Mouse (Mus musculus) stomach, postnatal 0 days (tissue): Measurements from ENCODE around the gene Hddc2. TPM values are rescaled to one million over a fixed set of nuclear protein-coding genes. Genes with fewer than 3 reads are reported as not detected.
"Not testable (repeated sequence)": the region's sequence is repeated elsewhere in the genome, so short reads cannot be mapped to it uniquely, and the experiment has no call there.

Source experiments
- ATAC-seq: fragments of 200-750 bp; cut with Nextera tagmentation; 2 replicates; pipeline ENCODE4 v1.8.0; 2017; ENCODE audit not compliant: low FRiP score, low TSS enrichment
- DNase-seq: peaks from one replicate; pipeline ENCODE4 v3.0.0-alpha.2; 2016; ENCODE audit warnings: low spot score
- H3K27ac ChIP-seq: fragments of 300-500 bp; sonication (generic); replicated peaks from 2 replicates; pipeline ENCODE4 v1.5.1; 2014; ENCODE audit warnings: mild to moderate bottlenecking, control low read depth
- H3K27me3 ChIP-seq: fragments of 300-500 bp; sonication (generic); 2 replicates; pipeline ENCODE4 v1.6.1; 2014; ENCODE audit warnings: low read length; ENCODE audit not compliant: control insufficient read depth, insufficient read depth
- H3K36me3 ChIP-seq: fragments of 300-500 bp; sonication (generic); 2 replicates; pipeline ENCODE4 v1.6.1; 2014; ENCODE audit warnings: low read length, mixed read lengths; ENCODE audit not compliant: control insufficient read depth, insufficient read depth
- H3K4me1 ChIP-seq: fragments of 300-500 bp; sonication (generic); replicated peaks from 2 replicates; pipeline ENCODE4 v1.6.1; 2014; ENCODE audit warnings: antibody characterized with exemption; ENCODE audit not compliant: control insufficient read depth, insufficient read depth
- H3K4me2 ChIP-seq: fragments of 300-500 bp; sonication (generic); replicated peaks from 2 replicates; pipeline ENCODE4 v1.6.1; 2014; ENCODE audit warnings: low read depth, mild to moderate bottlenecking, control low read depth, moderate library complexity
- H3K4me3 ChIP-seq: fragments of 300-500 bp; sonication (generic); 2 replicates; pipeline ENCODE4 v1.5.1; 2014; ENCODE audit warnings: low read depth, low read length, control low read depth
- H3K9ac ChIP-seq: fragments of 300-500 bp; sonication (generic); 2 replicates; pipeline ENCODE4 v1.6.1; 2014; ENCODE audit warnings: mild to moderate bottlenecking, low read length, control low read depth, mixed read lengths
- H3K9me3 ChIP-seq: fragments of 300-500 bp; sonication (generic); 2 replicates; pipeline ENCODE4 v1.6.1; 2016; ENCODE audit warnings: low read length; ENCODE audit not compliant: control insufficient read depth
- CTCF ChIP-seq: IDR thresholded peaks from 2 replicates; pipeline ENCODE4 v1.5.1; 2016; ENCODE audit warnings: antibody characterized with exemption, low read depth, mild to moderate bottlenecking, moderate library complexity
- WGBS: fragments of 180-500 bp; shearing (Covaris S2); extraction: QIAGEN DNeasy Blood & Tissue Kit; methylation state at CpG from one replicate; pipeline ENCODE4 v1.1.7; 2014; 5-methylcytosine and 5-hydroxymethylcytosine counted together
- polyA plus RNA-seq: library from polyadenylated mRNA; unstranded; fragments of >200 nt; fragmentation: Nextera tagmentation; extraction: Ambion mirVana; gene quantifications from 2 replicates; pipeline ENCODE4 v1.2.1, GENCODE M21; 2015

Hddc2 gene
- polyA plus RNA-seq, 1 experiment from 2014 or later = 58.4 TPM

DNA sequence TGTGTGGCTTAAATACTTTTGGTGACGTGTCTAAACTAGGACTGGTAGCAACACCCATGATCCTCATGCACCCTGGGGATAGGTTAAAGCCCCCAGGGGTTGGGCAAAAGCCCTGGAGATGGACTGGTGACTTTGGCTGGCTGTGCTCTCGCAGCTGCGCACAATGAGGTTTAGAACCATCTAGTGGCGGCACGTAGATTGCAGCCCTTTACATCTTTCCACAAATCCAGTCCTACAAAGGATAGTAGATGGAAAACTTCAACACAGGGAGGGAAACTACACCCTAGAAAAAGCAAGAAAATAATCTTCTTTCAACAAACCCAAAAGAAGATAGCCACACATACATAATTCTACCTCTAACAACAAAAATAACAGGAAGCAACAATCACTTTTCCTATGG is 57.0 kb downstream of the Hddc2 start:
- not testable (repeated sequence) for ATAC-seq, H3K9ac ChIP-seq, H3K27ac ChIP-seq, H3K4me1 ChIP-seq, H3K4me3 ChIP-seq, DNase-seq, H3K4me2 ChIP-seq, H3K36me3 ChIP-seq, H3K27me3 ChIP-seq, H3K9me3 ChIP-seq
- WGBS = 17% methylated on average over 4 of the region's 5 CpGs
- TF ChIP-seq CTCF = peak; percentile 62

Other genes starting within 250 kb of the Hddc2 start
- gene Tpd52l1, start 132.6 kb downstream of the Hddc2 start, polyA plus RNA-seq = 22.1 and 24.3 TPM in 2 replicates